Mouse (Mus musculus) heart, embryonic 15.5 days (tissue): ENCODE results near the gene Tbc1d13. TPM values are rescaled to one million over a fixed set of nuclear protein-coding genes. Genes with fewer than 3 reads are reported as not detected.
"Not testable (repeated sequence)": the region's sequence is repeated elsewhere in the genome, so short reads cannot be mapped to it uniquely, and the experiment has no call there.

Source experiments
- ATAC-seq: fragments of 200-750 bp; cut with Nextera tagmentation; replicated peaks from 2 replicates; pipeline ENCODE4 v1.8.0; 2017; ENCODE audit warnings: low read depth, moderate TSS enrichment; ENCODE audit not compliant: insufficient number of reproducible peaks, insufficient read depth, low FRiP score
- H3K27ac ChIP-seq: fragments of 300-500 bp; sonication (generic); 2 replicates; pipeline ENCODE4 v1.5.1; 2015; ENCODE audit warnings: mild to moderate bottlenecking, inconsistent platforms
- H3K27me3 ChIP-seq: fragments of 300-500 bp; sonication (generic); 2 replicates; pipeline ENCODE4 v1.6.1; 2015; ENCODE audit warnings: inconsistent platforms
- H3K36me3 ChIP-seq: fragments of 300-500 bp; sonication (generic); 2 replicates; pipeline ENCODE4 v1.6.1; 2015; ENCODE audit warnings: mild to moderate bottlenecking, inconsistent platforms
- H3K4me1 ChIP-seq: fragments of 300-500 bp; sonication (generic); replicated peaks from 2 replicates; pipeline ENCODE4 v1.6.1; 2015; ENCODE audit warnings: inconsistent platforms
- H3K4me2 ChIP-seq: fragments of 300-500 bp; sonication (generic); 2 replicates; pipeline ENCODE4 v1.6.1; 2015; ENCODE audit warnings: inconsistent platforms, mild to moderate bottlenecking, moderate library complexity
- H3K4me3 ChIP-seq: fragments of 300-500 bp; sonication (generic); 2 replicates; pipeline ENCODE4 v1.5.1; 2015; ENCODE audit warnings: mild to moderate bottlenecking, inconsistent platforms
- H3K9ac ChIP-seq: fragments of 300-500 bp; sonication (generic); 2 replicates; pipeline ENCODE4 v1.6.1; 2015; ENCODE audit warnings: mild to moderate bottlenecking, inconsistent platforms
- H3K9me3 ChIP-seq: fragments of 300-500 bp; sonication (generic); replicated peaks from 2 replicates; pipeline ENCODE4 v1.6.1; 2016; ENCODE audit warnings: inconsistent platforms
- WGBS: fragments of 180-500 bp; shearing (Covaris S2); methylation state at CpG from one replicate; pipeline ENCODE4 v1.1.7; 2015; ENCODE audit warnings: mixed read lengths; 5-methylcytosine and 5-hydroxymethylcytosine counted together
- polyA plus RNA-seq: library from polyadenylated mRNA; unstranded; fragments of >200 nt; fragmentation: Nextera tagmentation; extraction: Ambion mirVana; gene quantifications from 2 replicates; pipeline ENCODE4 v1.2.1, GENCODE M21; 2015

Tbc1d13 gene
- polyA plus RNA-seq, 1 experiment from 2014 or later, result 5.6 TPM

- Histone ChIP-seq H3K4me1 (peaks cover 22% of the 10 kb centered on the region), H3K4me3 (no peak overlapping the region), H3K9ac (no peak overlapping the region), H3K27ac (no peak overlapping the region), H3K27me3 (no peaks in the 10 kb centered on the region), H3K9me3 (no peaks in the 10 kb centered on the region), H3K36me3 (no peaks in the 10 kb centered on the region), H3K4me2 (no peak overlapping the region)
- no peak for ATAC-seq
- WGBS, result 76% methylated on average over 4 of the region's 4 CpGs
Measured at GRCm38 (mm10) chr2:30130156-30130555, 3.4 kb upstream of the Tbc1d13 start.

GRCm38 (mm10) chr2:30131240-30131639 is 2.3 kb upstream of the Tbc1d13 start:
- not testable (repeated sequence) for H3K27me3 ChIP-seq, H3K27ac ChIP-seq, ATAC-seq, H3K36me3 ChIP-seq, H3K4me3 ChIP-seq, H3K9ac ChIP-seq, H3K4me2 ChIP-seq, H3K9me3 ChIP-seq
- peaks cover 25% of the 10 kb centered on the region for H3K4me1 ChIP-seq
- 61% methylated on average over 5 of the region's 5 CpGs for WGBS

DNA sequence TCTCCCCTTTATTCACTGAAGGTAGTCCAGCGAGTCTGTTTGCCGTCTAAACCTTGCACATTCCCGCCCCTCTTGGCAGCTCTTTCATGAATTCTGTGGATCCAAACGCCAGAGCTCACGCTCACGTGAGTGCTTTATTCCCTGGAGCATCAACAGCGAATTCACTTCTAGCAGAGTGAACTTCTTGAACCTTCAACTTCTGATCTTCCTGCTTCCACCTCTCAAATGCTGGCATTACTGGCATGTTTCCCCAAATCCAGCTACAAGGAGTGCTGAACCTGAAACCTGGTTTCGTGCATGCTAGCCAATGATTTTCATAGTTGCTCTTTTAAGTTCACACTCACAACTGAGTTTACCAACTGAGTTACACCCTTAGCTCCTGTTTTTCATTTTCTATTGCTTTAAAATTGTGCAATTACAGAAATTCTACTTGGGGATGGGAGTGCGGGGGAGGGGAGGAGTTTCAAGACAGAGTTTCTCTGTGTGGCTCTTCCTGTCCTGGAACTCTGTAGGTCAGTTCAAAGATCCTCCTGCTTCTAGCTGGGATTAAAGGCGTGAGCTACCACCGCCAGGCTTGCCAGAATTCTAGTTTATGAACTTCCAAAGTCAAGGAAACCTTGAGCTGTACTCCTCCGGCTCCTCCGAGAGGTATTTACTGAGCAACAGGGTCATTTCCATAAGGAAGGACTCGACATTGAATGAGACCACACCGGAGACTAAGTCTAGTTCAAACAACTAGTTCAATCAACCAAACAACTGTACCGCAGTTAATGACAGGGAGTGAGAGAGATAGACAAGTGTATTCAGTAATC is 539 bp upstream of the Tbc1d13 start:
- no peak for ATAC-seq
- peak overlapping the region; percentile 85 for H3K4me2 ChIP-seq

DNA sequence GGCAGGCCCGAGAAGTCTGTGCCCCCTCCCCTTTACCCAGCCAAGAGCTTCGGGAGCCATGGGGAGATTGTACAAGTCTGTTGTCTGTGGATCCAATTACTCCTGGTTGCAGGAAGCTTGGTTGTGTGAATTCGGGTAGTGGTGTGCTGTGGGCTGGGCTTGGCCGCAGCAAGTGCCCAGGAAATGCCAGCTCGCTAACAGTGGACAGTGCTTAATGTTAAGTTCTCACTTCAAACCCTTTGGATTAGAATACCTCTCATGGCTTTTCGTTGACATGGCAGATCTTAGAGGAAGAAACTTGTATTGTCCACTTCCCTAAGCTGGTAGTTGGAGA is 799 bp downstream of the Tbc1d13 start:
- Histone ChIP-seq H3K36me3 (peaks cover 32% of the 10 kb centered on the region; the same call in 1 of the 2 replicates), H3K4me1 (peaks cover 25% of the 10 kb centered on the region), H3K27me3 (no peaks in the 10 kb centered on the region), H3K4me2 (peak overlapping the region; percentile 85), H3K9ac (peak overlapping the region; percentile 82), H3K9me3 (no peaks in the 10 kb centered on the region), H3K27ac (peak overlapping the region; percentile 89), H3K4me3 (peak overlapping the region; percentile 93)
- no peak for ATAC-seq
- WGBS, result 18% methylated on average over 6 of the region's 6 CpGs

More for the DNA sequence above, 539 bp upstream of the Tbc1d13 start:
- Histone ChIP-seq H3K27ac (peak overlapping the region; percentile 89), H3K36me3 (peaks cover 24% of the 10 kb centered on the region; the same call in 1 of the 2 replicates), H3K9me3 (no peaks in the 10 kb centered on the region), H3K9ac (peak overlapping the region; percentile 82), H3K4me3 (peak overlapping the region; percentile 93), H3K4me1 (peaks cover 25% of the 10 kb centered on the region), H3K27me3 (no peaks in the 10 kb centered on the region)
- WGBS, result 17% methylated on average over 16 of the region's 16 CpGs

GRCm38 (mm10) chr2:30134928-30135620 is 1.5 kb downstream of the Tbc1d13 start:
- peak overlapping the region; percentile 89 for H3K27ac ChIP-seq
- peak overlapping the region; percentile 85 for H3K4me2 ChIP-seq
- no peaks in the 10 kb centered on the region for H3K9me3 ChIP-seq
- peak overlapping the region; percentile 93 for H3K4me3 ChIP-seq
- H3K27me3 ChIP-seq, result no peaks in the 10 kb centered on the region
- H3K36me3 ChIP-seq, result peaks cover 34% of the 10 kb centered on the region; the same call in 1 of the 2 replicates
- H3K9ac ChIP-seq, result peak overlapping the region; percentile 82
- H3K4me1 ChIP-seq, result peaks cover 25% of the 10 kb centered on the region
- ATAC-seq, result no peak
- WGBS, result 57% methylated on average over 10 of the region's 10 CpGs

DNA sequence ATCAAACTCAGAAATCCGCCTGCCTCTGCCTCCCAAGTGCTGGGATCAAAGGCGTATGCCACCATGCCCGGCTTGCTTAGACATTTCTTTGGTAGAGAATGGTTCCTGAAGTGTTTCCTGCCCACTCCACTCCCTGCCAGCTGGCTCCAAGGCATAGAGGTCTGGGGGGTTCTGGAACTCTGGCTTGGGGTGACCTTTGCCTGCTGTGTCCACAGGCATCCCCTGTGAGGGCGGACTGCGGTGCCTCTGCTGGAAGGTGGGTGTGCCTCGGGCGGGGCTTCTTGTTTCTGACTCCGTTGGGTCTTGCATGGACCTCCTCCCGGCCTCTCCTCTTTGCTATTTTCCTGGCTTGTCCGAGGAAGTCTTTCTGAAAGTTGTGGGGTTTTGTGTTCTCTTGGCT is 2.9 kb downstream of the Tbc1d13 start:
- peaks cover 48% of the 10 kb centered on the region for H3K36me3 ChIP-seq
- no peaks in the 10 kb centered on the region for H3K9me3 ChIP-seq
- peaks cover 25% of the 10 kb centered on the region for H3K4me1 ChIP-seq
- H3K27me3 ChIP-seq, result no peaks in the 10 kb centered on the region
- H3K4me3 ChIP-seq, result no peak overlapping the region
- no peak for ATAC-seq
- H3K9ac ChIP-seq, result no peak overlapping the region
- H3K27ac ChIP-seq, result no peak overlapping the region
- WGBS, result 88% methylated on average over 10 of the region's 10 CpGs
- H3K4me2 ChIP-seq, result no peak overlapping the region

- not testable (repeated sequence) for ATAC-seq, H3K4me2 ChIP-seq, H3K27ac ChIP-seq, H3K27me3 ChIP-seq, H3K4me1 ChIP-seq, H3K4me3 ChIP-seq, H3K9ac ChIP-seq, H3K9me3 ChIP-seq
- 83% methylated on average over 4 of the region's 4 CpGs for WGBS
- peaks cover 78% of the 10 kb centered on the region for H3K36me3 ChIP-seq
Measured at GRCm38 (mm10) chr2:30140021-30140420, 6.5 kb downstream of the Tbc1d13 start.

DNA sequence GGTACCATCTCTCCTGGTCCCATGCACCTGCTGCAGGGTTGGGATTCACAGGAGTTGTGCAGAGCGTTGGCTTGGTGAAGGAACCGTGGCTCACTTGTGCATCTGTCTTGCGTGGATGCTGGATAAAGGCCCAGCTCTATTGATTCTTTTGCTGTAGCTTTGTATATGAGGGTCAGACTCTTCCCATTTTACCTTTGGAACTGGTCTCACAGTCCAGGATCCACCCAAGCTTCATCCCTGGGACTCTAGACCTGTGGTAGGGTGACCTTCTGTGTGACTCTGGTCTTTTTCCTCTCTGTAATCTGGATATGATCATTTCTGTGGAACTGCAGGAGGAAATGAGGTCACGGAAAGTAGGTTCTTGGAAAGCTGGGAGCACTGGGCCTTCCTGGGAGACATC is 10.9 kb downstream of the Tbc1d13 start:
- no peaks in the 10 kb centered on the region for H3K4me1 ChIP-seq
- H3K36me3 ChIP-seq, result peaks cover 76% of the 10 kb centered on the region
- no peak overlapping the region for H3K9ac ChIP-seq
- 95% methylated on average over 4 of the region's 4 CpGs for WGBS
- H3K27me3 ChIP-seq, result no peaks in the 10 kb centered on the region
- H3K4me2 ChIP-seq, result no peak overlapping the region
- no peak for ATAC-seq
- no peaks in the 10 kb centered on the region for H3K9me3 ChIP-seq
- H3K4me3 ChIP-seq, result no peak overlapping the region
- H3K27ac ChIP-seq, result no peak overlapping the region

GRCm38 (mm10) chr2:30147466-30147865 is 13.9 kb downstream of the Tbc1d13 start:
- Histone ChIP-seq H3K36me3 (peaks cover 64% of the 10 kb centered on the region), H3K9ac (no peak overlapping the region), H3K27ac (no peak overlapping the region), H3K27me3 (no peaks in the 10 kb centered on the region), H3K4me1 (no peaks in the 10 kb centered on the region), H3K4me2 (no peak overlapping the region), H3K9me3 (no peaks in the 10 kb centered on the region), H3K4me3 (no peak overlapping the region)
- no peak for ATAC-seq
- WGBS, result 80% methylated on average over 4 of the region's 4 CpGs

DNA sequence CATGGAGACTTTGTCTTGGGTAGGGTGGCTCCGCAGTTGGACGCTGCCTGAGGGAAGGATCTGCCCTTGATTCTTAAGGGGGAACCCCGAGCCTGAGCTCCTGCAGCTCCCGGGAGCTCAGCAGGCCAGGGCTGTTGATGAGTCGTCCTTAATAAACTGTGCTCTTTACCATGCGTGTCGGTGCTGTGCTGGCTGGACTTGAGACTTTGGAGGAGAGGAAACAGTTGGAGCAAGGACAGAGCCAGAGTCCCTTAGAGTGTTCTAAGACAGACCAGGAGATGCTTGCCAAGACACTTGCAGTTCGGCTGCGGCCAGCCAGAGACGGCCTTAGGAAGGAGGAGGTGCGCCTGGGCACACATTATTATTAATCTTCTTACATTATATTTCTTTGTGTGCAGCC is 18.3 kb downstream of the Tbc1d13 start:
- H3K36me3 ChIP-seq, result peaks cover 34% of the 10 kb centered on the region
- no peak overlapping the region for H3K27ac ChIP-seq

DNA sequence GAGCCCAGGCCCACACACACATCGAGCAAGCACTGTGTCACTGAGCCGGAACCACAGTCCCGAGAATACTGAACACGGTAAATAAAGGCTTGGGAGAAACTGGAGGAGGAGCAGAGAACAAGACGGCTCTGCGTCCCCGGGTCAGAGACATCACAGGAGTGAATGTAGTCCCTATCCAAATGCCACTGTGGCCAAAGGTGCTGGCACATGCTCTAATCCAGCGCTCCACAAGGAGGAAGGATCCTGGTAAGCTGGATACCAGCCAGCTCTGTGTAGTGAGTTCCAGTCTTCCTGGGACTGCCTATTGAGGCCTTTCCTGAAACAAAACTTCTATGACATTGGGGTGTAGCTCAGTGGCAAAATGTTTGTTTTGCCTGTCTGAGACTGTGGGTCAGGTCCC is 19.1 kb downstream of the Tbc1d13 start:
- H3K4me3 ChIP-seq, result no peak overlapping the region
- ATAC-seq, result no peak
- H3K4me2 ChIP-seq, result no peak overlapping the region
- WGBS, result 82% methylated on average over 8 of the region's 8 CpGs
- H3K36me3 ChIP-seq, result peaks cover 26% of the 10 kb centered on the region
- H3K9ac ChIP-seq, result no peak overlapping the region
- H3K27me3 ChIP-seq, result no peaks in the 10 kb centered on the region
- no peaks in the 10 kb centered on the region for H3K9me3 ChIP-seq
- no peaks in the 10 kb centered on the region for H3K4me1 ChIP-seq
- no peak overlapping the region for H3K27ac ChIP-seq

More for the DNA sequence above, 18.3 kb downstream of the Tbc1d13 start:
- no peaks in the 10 kb centered on the region for H3K9me3 ChIP-seq
- ATAC-seq, result no peak
- H3K27me3 ChIP-seq, result no peaks in the 10 kb centered on the region
- 80% methylated on average over 11 of the region's 11 CpGs for WGBS
- H3K9ac ChIP-seq, result no peak overlapping the region
- H3K4me2 ChIP-seq, result no peak overlapping the region
- H3K4me1 ChIP-seq, result no peaks in the 10 kb centered on the region
- H3K4me3 ChIP-seq, result no peak overlapping the region
